Mouse (Mus musculus) urinary bladder, postnatal 14 days (tissue): ENCODE measurements around the gene Etfrf1.

Source experiments
- DNase-seq: peaks from one replicate; pipeline ENCODE4 v3.0.0; 2021; ENCODE audit warnings: low spot score

The Etfrf1 gene

GRCm38 (mm10) chr6:145210816-145211338, at the start of gene Etfrf1, which contains the start of gene Casc1:
Gene Etfrf1 (plus strand): TSS chr6:145211134.
Gene Casc1 (minus strand): TSS chr6:145211005.
- peak; percentile 99 for DNase-seq

GRCm38 (mm10) chr6:145171892-145172606, 38.9 kb upstream of the Etfrf1 start:
- DNase-seq, result no peak

- peak; percentile 82 for DNase-seq
Observed at GRCm38 (mm10) chr6:145173781-145174191, 37.1 kb upstream of the Etfrf1 start.

GRCm38 (mm10) chr6:145175571-145175981, 35.4 kb upstream of the Etfrf1 start:
- peak; percentile 17 for DNase-seq

- DNase-seq, result no peak
Observed at GRCm38 (mm10) chr6:145176474-145176873, 34.5 kb upstream of the Etfrf1 start.

- DNase-seq, result peak; percentile 54
Observed at GRCm38 (mm10) chr6:145179665-145180064, 31.3 kb upstream of the Etfrf1 start.

- DNase-seq, result peak; percentile 15
Observed at GRCm38 (mm10) chr6:145182044-145182443, 28.9 kb upstream of the Etfrf1 start.

- DNase-seq, result no peak
Observed at GRCm38 (mm10) chr6:145186096-145186495, 24.8 kb upstream of the Etfrf1 start.

GRCm38 (mm10) chr6:145187093-145188088, 23.5 kb upstream of the Etfrf1 start:
- DNase-seq, result no peak

- no peak for DNase-seq
Observed at GRCm38 (mm10) chr6:145193038-145193437, 17.9 kb upstream of the Etfrf1 start.

- no peak for DNase-seq
Observed at GRCm38 (mm10) chr6:145193446-145193845, 17.5 kb upstream of the Etfrf1 start.

GRCm38 (mm10) chr6:145197949-145198686, 12.8 kb upstream of the Etfrf1 start:
- no peak for DNase-seq

GRCm38 (mm10) chr6:145202432-145203125, 8.4 kb upstream of the Etfrf1 start:
- DNase-seq, result no peak

- no peak for DNase-seq
Observed at GRCm38 (mm10) chr6:145204440-145204839, 6.5 kb upstream of the Etfrf1 start.

- DNase-seq, result no peak
Observed at GRCm38 (mm10) chr6:145205142-145205541, 5.8 kb upstream of the Etfrf1 start.

- DNase-seq, result no peak
Observed at GRCm38 (mm10) chr6:145210056-145210680, 766 bp upstream of the Etfrf1 start.

- no peak for DNase-seq
Observed at GRCm38 (mm10) chr6:145211376-145212305, 707 bp downstream of the Etfrf1 start.

- DNase-seq, result no peak
Observed at GRCm38 (mm10) chr6:145213916-145214315, 3.0 kb downstream of the Etfrf1 start.

- no peak for DNase-seq
Observed at GRCm38 (mm10) chr6:145215826-145216225, 4.9 kb downstream of the Etfrf1 start.

- DNase-seq, result no peak
Observed at GRCm38 (mm10) chr6:145224246-145224645, 13.3 kb downstream of the Etfrf1 start.
